Mouse (Mus musculus): Measurements from ENCODE around the gene Sphk1.
"Not testable (repeated sequence)": the region's sequence is repeated elsewhere in the genome, so short reads cannot be mapped to it uniquely, and the experiment has no call there.

Gene Sphk1

DNA sequence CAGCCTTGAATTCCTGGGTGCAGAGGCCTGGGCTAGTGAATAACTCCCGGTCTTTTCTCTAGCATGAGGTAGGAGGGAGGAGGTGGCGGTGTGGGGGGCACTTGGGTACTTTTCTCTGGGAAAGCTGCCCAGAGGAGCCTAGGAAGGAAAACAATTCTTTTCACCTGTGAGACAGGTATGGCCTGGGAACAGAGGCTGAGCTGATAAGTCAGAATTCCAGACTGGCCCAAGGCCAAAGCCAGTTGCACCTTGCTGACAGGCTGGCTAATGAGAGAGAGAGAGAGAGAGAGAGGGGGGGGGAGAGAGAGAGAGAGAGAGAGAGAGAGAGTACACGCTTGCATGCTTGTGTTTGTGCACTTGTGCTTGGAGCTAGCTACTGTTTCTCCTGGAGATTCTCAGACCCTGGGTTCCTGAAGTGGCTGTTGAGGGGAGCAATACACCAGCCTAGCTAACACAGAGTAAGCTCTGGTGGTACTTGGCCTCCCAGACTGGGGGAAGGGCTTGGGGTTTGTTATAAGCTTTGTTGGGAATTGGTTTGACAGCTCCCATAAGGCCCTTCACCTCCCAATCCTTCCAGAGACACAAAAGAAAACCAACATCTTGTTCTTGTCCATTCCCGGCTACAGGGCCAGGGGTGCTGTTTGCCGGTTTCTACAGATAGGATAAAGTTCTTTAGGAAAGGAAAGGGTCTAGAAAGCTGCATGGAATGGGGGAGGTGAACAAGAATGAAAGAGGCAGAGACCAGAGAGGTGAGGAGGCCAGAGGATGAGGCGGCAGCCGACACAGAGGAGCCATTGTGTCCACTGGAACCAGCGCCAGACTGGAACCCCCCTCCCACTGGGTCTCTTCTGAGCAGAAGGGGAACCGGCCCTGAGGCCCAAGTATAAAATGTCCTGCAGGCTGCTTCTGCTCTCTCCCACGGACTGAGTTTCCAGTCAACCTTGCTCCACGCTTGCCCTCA, at the start of gene Sphk1:
TSS of gene Sphk1 (plus strand) at position 739 of the 961 bp plus-strand sequence.
- DNase-seq: no peak

DNA sequence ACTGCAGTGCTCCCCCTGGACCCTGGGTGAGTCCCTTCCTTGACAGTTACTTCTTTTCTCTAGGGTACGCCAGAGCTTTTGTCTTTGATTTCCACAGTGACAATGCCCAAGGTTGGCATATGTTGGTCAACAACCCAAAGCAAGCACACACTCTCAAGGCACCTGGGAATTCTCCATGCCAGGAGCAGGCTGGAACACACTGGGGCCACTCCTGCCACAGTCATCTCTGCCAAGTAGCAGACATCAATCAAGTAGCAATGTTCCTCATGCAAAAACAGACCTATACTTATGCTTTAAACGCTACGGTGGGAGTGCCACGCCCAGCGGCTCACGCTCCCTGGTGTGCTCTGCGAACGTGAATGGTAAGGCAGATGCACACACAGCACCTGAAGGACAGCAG, 49.8 kb upstream of the Sphk1 start:
- DNase-seq: no peak

DNA sequence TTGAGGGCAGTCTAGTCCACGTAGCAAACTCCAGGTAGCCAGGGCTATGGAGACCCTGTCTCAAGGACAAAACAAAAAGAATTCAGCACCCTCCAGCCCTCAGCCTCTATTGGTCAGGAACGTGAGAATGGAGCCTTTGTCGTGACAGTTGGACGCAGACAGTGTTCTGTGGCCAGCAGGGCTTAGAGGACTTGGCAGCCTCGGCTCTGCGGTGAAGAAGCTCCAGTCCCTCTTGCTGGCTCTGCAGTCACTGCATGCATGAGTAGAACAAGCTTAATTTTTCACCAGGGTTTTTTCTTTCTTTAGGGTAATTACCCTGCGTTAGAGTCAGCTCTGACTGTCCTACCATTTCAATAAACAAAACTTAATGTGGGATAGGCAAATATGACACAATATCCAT, 48.9 kb upstream of the Sphk1 start:
- no peak for DNase-seq

DNA sequence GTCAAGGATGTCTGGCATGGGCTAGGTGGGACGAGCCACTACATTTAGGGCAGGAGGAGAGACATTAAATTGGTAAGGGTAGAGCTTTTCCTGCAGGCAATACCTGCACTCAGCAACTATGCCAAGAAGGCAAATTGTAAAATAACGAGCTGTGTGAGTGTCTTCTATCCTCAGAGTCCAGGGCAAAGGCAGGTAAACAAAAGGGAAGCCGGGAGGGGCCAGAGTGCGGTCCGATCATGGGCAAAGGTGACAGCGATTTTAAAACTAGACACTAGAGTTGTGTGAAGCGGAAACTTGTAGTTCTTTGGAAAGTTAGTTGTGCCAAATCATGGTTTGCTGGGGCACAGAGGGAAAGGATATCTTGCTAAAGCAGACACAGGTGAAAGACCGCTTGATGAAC, 46.5 kb upstream of the Sphk1 start:
- no peak for DNase-seq

DNA sequence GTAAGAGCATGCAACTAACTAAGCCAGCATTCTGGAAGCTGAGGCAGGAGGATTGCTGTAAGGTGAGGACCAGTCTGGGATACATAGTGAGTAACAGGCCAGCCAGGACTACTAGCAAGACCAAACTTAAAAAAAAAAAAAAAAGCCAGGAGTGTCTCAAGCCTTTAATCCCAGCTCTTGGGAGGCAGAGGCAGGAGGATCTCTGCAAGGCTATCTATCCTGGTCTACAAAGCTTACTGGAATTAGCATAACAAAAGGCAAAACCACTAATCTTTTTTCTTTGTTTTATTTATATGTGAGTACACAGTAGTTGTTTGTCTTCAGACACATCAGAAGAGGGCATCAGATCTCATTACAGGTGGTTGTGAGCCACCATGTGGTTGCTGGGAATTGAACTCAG, 42.5 kb upstream of the Sphk1 start:
- no peak for DNase-seq

DNA sequence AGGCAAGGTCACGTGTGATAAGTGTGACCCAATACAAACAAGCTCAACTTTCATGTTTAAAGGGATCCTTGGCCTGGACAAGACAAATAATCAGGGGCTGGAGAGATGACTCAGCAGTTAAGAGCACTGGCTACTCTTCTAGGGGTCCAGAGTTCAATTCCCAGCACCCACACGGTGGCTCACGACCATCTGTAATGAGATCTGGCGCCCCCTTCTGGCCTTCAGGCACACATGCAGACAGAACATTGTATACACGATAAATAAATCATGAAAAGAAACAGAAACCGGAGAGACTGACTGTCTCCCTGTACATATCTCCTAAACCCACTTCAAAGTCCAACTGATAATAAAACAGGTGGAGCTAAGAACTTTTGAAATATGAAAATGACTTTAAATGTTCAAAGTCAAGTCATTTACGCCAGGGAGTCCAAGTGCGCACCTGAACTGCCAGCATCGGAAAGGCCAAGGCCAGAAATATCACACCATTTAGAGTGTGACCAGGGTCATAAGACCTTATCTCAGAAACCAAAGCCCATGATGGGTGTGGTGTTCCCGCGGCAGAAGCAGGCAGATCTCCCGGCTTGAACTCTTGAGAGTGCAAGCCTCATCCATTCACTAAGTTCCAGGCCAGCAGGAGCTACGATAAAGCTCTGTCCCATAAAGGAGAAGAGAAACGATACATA, 41.9 kb upstream of the Sphk1 start:
- DNase-seq: peak; percentile 51

DNA sequence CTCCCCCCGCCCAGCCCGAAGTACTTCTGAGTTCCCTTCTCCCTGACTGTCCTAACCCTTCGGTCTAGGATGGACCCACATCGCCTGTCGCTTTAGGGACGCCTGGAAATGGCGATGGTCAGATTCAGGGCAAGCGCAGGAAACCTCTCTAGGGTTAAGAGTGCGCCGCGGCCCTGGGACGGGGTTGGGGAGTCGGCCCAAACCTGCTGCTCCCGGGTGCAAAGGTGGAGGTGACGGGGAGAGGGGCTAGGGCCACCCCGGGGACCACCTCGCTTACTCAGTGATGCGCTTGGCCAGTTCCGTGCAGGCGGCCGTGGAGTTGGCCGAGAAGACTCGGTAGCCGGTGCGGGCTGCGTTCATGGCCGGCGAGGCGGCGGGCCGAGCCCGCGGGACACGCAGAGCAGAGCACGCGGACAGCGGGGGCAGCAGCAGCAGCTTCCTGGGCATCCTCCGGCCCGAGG, 40.9 kb upstream of the Sphk1 start:
- DNase-seq: no peak

DNA sequence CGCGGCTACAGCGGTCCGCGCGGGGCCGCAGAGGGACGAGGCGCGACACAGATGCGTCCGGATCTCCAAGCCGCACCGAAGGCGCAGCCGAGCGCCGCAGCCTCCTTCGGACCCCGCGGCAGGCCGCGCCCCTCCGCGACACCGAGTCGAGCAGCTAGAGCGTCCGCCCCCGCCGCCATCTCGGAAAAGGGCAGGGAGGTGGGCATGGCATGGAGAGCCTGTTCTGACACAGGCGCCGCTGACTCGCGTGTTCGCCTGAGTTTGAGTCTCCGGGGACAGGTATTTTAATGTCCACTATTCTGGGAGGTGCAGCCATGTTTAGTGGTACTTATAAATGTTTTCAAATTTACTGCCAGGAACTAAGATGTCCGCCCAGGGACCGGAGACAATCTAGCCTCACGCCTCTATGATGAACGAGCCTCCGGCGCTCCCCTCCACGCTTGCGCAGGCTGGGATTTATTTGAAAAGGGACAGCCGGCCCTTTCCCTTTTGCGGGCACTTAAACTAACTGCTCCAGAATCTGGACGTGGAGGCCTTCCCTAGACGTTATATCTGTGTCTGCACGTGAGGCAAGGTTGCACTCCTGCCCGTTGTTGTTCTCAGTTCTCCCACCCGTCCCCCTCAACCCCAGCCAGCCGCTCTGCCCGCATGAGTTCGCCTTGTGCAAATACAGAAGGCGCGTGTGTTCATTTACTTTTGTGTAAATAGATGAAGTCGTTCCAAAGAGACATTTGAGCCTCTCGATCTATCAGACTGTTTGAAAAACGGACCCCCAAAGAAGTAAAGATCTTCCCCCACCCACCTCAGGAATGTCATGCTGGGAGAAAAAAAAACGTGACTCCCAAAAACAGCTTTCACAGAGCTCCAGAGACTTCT, 40.3 kb upstream of the Sphk1 start:
- peak; percentile 90 to 92 for DNase-seq

DNA sequence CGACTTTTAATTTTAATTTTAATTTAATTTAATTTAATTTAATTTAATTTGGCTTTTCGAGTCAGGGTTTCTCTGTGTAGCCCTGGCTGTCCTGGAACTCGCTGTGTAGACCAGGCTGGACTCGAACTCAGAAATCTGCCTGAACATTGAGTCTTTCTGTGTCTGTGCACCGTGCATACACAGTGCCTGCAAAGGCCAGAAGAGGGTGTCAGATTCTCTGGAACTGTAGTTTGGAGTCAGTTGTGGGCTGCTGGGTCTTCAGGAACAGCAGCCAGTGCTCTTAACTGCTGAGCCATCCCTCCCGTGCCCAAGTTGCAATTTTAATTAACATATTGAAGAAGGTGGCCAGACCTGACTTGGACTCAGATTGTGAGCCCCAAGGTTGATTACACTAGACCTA, 39.4 kb upstream of the Sphk1 start:
- no peak for DNase-seq

DNA sequence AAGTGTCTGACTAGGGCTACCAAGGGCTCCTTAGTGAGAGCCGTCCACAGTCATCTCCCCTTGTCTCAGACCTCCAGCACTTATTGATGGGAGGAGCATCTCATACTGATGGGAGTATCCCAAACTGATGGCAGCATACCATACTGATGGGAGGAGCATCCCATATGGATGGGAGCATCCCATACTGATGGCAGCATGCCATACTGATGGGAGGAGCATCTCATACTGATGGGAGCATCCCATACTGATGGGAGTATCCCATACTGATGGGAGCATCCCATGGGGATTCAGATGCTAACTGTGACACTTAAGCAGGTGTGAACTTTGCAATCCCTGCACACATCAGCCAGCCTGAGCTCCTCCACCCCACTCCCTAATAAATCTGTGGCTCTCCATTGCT, 38.2 kb upstream of the Sphk1 start:
- not testable (repeated sequence) for DNase-seq

DNA sequence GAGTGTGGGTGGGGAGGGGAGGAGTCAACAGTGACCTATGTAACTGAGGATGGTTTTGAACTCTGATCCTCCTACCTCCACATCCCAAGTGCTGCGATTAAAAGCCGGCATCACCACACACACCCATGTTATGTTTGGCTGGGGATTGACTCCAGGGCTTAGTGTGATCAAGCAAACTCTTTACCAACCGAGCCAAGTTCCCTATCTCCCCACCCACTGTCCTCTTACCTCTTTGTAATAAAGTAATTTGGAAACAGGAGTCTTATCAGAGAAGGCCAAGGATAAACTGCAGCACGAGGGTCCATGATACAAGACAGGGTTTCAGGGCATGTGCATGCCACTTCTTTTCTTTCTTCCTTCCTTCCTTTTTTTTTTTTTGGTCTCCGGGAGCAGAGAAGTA, 37.5 kb upstream of the Sphk1 start:
- DNase-seq: no peak

DNA sequence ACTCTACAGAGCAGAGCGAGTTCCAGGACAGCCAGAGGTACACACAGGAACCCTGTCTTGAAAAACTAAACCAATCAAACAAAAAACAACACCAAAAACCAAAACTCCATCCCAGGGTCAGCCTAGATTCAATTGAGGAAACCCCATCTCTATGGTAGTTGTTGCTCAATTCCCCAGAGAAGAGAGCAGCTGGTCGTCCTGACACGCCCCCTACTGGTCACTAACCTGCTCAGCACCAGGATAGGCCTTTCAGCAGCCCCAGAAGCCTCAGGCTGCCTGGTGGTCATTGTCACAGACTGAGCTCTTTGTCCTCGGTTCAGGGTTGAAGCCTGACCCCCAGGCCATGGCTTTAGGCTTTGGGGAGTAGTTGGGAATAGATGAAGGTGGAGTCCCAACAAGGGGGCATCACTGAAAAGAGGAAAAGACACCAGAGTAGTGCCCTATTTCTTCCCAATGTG, 36.9 kb upstream of the Sphk1 start, which contains the start of gene Prpsap1:
TSS of gene Prpsap1 (minus strand) at position 408 of the 458 bp plus-strand sequence.
- peak; percentile 71 to 77 for DNase-seq

DNA sequence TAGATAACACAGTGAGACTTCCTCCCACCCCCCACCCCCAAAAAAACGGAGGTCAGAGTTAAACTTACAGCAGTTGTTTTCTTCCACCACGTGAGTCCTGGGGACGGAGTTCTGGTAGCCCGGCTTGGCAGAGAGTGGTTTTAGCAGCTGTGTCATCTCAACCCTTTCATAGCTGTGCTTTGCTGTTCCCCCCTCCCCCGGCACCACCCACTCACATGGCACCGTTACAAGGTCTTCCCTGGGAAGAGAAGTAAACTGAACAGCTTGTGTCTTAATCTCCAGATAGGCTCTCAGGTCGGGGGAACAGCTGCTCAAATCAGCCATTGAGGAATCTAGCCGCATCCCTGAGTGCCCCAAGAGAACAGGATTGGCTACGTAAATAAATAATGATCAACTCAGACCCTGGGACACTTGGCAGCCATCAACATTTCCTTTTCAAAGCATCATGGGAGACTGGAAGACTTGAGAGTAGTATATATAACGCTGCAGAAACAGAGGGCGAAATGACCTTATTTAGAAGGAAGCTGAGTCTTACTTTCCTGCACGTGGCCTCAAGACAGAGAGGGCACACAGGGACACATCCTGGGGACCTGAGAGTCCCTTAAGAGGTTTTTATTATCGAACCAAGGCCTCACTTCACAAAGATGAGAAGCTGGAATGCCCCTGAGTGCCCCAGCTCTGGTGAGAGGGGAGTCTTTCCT, 36.1 kb upstream of the Sphk1 start:
- DNase-seq: no peak

DNA sequence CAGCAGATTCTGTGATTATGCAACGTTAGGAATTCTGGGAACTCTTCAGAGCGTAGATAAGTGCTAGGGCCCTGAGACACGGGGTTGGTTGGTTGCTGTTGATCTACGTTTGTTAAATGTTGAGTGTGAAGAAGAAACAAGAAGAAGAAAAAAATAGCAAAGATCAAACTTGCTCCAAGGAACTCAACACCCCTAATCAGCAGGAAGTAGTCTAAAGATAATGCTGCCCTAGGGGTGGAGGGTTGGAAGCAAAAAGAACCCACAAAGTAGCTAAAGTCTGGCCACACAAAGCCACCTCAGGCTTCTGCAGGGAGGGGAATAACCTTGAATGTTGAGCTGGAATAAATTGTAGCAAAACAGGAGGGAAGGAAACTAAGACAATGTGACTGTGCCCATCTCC, 33.4 kb upstream of the Sphk1 start:
- DNase-seq: no peak

DNA sequence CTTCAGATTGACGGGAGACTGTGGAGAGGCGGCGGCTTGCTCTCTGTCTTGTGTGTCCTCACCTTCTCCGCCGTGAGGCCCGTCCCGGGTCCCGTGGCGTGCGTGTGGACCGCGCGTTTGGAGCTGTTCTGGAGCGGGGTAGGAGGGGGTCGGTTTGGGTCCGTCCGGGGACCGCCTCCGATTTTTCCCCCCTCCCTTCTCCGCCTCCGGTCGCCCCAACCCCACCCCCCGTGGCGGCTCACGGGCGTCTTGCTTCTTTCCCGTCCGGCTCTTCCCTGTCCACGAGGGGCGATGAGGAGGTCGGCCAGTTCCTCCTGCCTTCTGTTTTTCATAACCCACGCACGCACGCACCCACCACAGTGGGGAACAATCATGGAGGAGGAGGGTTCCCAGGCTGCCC, 32.1 kb upstream of the Sphk1 start:
- no peak for DNase-seq

DNA sequence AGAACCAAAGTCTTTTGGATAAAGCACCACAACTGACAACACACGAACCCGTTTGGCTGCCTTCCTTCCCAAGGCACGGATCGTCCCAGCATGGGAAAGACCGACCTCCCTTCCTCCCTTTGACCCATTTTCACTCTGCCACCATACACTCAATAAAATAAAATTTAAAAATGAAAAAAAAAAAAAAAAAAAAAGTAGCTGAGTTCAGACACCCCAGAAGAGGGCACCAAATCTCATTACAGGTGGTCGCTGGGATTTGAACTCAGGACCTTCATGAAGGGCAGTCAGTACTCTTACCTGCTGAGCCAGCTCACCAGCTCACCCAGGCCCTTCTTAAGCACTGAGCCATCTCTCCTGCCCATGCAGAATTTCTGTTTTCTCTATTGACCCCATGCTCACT, 31.7 kb upstream of the Sphk1 start:
- DNase-seq: no peak

DNA sequence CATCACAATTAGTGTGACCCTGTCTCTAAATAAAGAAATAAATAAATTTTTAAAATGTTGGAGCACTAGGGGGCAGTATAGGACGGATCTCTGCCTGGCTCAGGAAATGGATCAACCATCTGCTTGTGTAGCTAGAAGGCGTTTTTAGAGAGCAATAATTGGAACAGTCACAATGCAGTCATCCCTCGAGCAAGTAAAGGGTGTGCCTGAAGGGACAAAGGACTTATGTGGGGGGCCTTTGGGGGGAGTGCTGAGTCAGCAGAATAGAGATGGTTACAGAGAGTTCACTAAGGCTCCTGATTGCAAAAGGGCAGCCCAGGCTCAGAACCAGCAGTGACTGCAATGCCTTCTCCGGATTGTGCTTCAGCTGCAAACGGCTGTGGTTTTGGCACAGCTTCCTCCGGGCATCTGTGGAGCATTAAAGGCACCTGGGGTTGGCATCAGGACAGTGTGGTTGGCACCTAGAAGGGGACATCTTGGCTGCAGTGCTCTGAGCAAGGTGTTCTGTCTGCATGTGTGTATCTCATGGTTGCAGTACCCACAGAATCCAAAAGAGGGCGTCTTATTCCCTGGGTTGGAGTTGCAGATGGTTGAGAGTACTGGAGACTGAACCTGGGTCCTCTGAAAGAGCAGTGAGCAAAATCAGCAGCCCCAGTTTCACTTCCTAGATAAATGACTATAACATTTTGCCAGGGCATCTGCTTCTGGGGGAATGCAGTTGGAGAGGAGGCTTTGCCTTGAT, 29.5 kb upstream of the Sphk1 start:
- DNase-seq: peak; percentile 28 to 33

DNA sequence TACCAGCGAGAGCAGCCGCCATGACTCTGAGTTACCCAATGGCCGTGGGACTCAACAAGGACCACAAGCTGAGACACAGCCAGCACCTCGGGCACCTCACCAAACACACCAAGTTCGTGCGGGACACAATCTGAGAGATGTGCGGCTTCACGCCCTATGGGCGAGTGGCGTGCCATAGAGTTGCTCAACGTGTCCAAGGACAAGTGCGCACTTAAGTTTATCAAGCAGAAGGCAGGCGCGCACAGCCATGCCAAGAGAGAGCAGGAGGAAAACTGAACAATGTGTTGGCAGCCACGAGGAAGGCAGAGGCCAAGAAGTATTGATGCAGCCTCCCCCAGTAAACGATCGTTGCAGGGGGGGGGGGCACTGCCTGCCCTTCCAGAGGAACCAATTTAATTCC, 26.2 kb upstream of the Sphk1 start:
- no peak for DNase-seq

DNA sequence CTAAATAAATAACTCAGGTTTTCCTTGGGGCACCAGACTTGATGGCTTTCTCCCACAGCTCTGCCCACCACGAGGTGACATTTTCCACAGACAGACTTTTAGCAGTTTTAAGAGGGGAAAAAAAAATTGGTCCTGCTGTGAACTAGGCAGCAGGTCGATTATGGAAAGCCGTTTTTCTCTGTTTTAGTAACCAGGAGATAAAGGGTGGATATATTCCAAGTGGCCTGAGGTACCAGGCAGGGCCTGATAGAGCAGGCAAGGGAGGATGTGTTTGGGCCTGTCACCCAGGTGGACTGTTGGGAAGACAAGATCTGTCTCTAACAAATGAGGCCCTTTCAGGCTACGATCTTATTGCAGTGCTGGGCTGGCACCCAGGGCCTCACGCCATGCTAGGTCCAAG, 25.2 kb upstream of the Sphk1 start:
- no peak for DNase-seq

DNA sequence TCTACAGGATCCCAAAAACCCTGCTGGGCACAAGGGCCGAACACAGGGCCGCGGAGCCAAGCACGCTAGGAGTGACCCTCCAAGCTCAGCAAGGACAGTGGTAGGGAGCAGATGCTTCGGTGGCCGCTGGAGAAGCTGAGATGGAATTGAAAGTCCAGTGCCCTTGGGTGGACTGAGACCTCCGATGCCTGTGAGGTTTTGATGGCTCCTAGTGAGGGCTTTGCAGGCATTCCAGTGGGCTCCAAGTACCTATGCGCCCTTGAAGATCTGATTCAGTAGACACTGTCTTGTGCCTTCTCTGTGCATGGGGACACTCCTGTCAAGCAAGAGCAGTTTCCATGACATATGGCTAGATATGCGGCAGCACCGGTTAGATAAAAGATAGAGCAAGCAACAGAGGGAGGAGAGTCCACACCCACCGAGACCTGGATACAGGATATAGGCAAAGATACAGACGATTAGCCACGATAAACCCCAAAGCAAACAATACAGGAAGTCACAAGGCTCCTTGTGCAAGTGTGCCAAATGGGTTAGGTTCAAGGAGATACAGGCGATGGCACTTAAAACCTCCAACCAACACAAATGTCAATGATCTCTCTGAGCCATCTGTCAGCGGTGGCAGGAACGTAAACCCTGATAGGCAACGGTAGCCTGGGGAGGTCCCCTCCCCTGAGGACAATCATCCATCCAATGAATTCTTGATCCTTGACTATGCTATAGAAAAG, 24.4 kb upstream of the Sphk1 start:
- DNase-seq: no peak

DNA sequence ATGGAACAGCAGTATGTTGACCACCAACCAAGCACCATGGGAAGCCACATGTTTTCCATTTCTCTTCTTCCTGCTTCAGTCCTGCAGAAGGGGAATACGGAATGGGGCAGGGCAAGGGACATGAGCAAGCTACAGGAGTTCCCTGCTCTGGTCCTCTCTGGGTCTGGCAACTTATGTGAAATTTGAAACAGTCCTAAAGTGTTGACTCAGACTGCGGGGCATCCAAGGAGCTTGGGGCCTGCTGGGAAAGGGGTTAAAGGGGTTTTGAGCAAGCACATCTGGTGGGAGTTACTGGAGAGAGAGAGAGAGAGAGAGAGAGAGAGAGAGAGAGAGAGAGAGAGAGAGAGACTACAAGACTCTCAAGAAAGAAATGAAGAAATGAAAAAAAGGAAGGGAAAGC, 22.0 kb upstream of the Sphk1 start:
- no peak for DNase-seq
